Mouse (Mus musculus): Measurements from ENCODE around the gene 1810062G17Rik. TPM values are rescaled to one million over a fixed set of nuclear protein-coding genes. Genes with fewer than 3 reads are reported as not detected.

1810062G17Rik gene
- total RNA-seq, 2 experiments from 2014 or later: 0.30 TPM; not detected in 1

DNA sequence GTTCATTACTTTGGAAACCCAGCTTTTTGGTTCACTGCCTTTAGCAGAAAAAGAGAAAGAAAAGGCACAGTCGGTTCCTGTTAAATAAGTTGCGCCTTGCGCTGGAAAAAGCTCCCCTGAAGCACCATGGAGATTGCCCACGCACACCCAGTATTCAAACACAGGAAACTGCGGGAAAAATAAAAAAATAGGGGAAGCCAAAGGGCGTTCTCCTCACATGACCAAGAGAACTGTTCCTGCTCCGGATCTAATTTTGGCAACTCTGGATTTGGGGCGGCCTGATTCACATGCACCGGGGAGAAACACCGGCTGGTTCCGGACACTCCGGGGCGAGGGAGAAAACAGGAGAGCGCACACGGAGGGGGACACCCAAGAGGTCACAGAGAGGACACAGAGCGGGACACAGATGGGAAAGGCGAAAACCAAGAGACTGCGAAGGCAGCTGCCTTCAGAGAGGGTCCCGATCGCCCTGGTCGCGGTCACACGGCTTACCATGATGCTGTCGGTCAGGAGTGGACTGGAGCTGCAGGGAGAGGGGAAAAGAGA lies 726 bp upstream of the 1810062G17Rik start:
- peak in 1 of 2 experiments; percentile 29 for DNase-seq
- intact Hi-C loops (cut with DNase I): no loop called here

- intact Hi-C loops (cut with DNase I): loop anchor here (2.0 kb wide), 1 partner anchor 18 kb away; no protein-coding TSS in a partner anchor
- DNase-seq: no peak
These were observed 771 bp downstream of the 1810062G17Rik start for GRCm38 (mm10) chr3:36476261-36477155.

DNA sequence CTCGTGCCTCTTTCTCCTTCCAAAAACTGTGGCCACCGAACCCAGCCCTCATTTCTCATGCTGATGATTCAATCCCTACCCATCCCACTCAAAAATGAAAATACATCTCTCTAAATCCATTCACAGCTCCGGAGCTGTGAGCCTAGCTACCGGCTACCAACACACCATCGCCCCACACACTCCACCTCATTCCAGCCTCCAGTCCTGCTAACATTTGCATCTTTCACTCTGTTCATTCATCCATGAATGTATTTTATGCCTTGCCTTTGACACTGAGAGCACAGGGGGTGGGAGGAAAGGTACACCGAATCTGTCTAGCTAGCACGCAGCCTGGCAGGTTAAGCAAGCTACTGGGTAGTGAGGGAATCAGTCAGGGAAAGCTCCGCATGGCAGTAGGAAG lies 3.0 kb downstream of the 1810062G17Rik start:
- DNase-seq: no peak
- intact Hi-C loops (cut with DNase I): no loop called here

GRCm38 (mm10) chr3:36480486-36480885 lies 4.7 kb downstream of the 1810062G17Rik start:
- DNase-seq: no peak
- intact Hi-C loops (cut with DNase I): no loop called here

DNA sequence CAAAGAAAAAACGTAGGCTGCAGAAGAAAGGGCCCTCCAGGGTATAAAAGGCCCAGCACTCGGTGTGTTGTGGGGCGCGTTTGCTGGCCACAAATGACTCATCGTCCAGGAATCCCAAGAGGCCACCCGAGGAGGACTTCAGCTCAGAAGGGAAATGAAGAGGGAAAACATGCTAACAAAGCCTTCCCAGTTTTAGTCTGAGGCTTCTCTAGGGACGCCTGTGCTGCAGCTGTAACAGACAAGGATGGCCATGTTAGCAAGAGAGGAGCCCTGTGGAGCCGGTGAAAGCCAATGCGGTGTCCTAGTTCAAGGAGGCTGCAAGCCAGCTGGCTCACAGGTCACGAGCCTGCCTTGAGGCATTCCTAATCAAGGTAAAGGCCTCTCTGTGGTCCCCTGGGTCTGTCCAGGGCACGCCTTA lies 6.0 kb downstream of the 1810062G17Rik start:
- intact Hi-C loops (cut with DNase I): no loop called here
- peak; percentile 50 to 57 for DNase-seq

DNA sequence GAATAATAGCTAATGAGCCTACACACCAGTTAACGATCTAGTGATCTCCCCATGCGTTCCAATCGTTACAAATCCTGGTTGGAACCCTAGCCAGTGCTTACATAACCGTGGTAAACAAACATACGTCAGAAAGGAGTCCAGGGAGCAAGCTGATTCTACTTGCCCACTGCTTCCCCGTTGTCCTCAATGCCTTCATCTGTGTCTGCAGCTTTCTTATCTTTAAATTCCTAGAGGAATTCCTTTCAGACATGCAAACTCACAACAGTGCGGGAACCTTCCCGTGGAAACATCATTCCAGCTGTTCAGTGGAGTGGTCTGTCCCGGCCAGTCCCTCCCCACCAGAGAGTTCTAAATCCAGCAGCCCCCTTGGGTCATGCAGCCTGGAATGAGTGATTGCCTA lies 7.2 kb downstream of the 1810062G17Rik start:
- intact Hi-C loops (cut with DNase I): no loop called here
- no peak for DNase-seq

DNA sequence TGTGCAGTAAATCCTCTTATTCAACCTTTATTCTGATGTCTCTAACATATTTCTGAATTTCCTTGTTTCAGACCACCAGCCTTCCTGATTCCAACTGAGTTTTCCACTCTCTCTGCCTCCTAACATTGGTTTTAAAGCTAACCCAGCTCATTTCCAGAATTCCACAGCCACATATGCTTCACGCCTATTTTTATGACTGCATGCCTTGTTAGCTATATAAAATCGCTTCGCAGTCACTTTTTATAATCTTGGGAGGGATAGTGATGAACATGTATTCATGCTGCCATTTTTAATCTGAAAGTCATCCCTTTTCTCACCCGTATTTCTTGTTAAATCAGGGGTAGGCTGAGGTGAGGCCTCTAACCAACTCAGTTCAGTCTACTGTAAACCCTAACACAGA lies 8.6 kb downstream of the 1810062G17Rik start:
- intact Hi-C loops (cut with DNase I): no loop called here
- DNase-seq: no peak

DNA sequence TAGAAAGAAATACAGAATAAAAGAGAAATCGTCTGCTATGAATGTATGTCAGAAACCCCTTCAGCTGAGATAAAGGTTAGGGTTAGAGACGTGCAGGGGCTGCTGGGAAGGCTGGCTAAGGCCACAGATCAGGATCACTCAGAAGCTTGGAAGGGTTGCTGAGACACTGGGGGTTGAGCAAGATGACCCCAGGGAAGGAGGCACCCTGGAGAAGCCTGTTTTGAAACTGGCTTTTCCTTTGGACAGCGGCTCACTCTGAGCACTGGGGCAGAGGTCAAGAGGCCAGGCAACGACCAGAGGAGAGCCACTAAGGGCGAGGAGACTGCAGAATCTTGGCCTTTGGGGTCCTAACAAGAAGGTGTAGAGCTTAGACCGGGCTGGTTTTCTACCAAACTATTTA lies 10.4 kb downstream of the 1810062G17Rik start:
- DNase-seq: no peak
- intact Hi-C loops (cut with DNase I): no loop called here

GRCm38 (mm10) chr3:36486881-36487280 lies 11.1 kb downstream of the 1810062G17Rik start:
- no peak for DNase-seq
- intact Hi-C loops (cut with DNase I): no loop called here

GRCm38 (mm10) chr3:36488367-36488766 lies 12.6 kb downstream of the 1810062G17Rik start:
- intact Hi-C loops (cut with DNase I): no loop called here
- DNase-seq: no peak

GRCm38 (mm10) chr3:36488899-36489589 lies 13.3 kb downstream of the 1810062G17Rik start:
- intact Hi-C loops (cut with DNase I): no loop called here
- DNase-seq: no peak

GRCm38 (mm10) chr3:36489590-36489910 lies 13.8 kb downstream of the 1810062G17Rik start:
- intact Hi-C loops (cut with DNase I): no loop called here
- no peak for DNase-seq

DNA sequence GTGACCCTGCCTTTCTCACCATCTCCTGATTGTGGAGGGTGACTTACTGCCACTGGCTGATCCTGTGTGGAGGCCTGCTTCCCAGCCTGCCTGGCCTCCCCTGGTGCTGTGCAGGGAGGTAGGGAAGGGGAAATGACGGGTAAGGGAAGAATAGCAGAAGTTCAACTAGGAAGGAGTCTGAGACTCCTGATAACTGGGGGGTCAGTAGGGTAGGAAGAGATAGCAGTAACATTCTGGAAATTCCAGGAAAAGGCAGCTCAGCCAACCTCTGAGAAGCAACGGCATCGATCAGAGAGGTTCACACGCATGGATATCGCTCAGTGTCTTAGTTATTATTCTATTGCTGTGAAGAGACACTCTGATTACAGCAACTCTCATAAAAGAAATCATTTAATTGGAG lies 15.8 kb downstream of the 1810062G17Rik start:
- intact Hi-C loops (cut with DNase I): no loop called here
- DNase-seq: no peak

DNA sequence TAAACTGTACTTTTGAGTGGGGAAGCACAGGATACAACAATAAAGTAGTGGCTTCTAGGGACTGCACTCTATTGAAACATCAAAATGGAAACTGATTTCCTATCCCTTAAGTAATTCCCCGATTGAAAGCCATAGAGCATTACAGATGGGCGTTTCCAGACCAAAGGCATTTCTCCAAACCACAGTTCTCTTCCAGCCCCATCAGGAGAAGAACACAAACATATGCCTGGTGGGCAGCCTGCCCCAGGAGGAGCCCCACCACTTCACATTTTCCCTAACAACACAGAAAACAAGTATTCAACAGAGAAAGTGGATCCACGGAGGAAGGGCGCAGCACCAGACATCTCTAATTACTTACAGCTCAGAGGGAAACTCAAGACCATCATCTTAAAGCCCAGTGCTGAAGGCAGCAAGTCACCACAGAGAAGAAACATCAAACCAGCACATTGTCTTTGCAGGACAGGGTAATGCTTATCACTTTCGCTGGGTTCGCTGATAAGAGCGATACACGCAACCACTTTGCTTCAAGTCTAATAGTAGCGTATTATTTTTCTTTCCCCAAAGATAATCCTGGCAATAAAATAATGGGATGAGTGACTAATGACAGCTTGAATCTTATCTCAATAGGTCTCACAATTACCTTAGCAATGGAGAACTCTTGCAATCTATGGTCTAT lies 17.1 kb downstream of the 1810062G17Rik start:
- DNase-seq: no peak
- intact Hi-C loops (cut with DNase I): no loop called here

GRCm38 (mm10) chr3:36493641-36494283 lies 18.0 kb downstream of the 1810062G17Rik start:
- intact Hi-C loops (cut with DNase I): loop anchor here (2.0 kb wide), 2 partner anchors 17 to 283 kb away; no protein-coding TSS in a partner anchor

DNA sequence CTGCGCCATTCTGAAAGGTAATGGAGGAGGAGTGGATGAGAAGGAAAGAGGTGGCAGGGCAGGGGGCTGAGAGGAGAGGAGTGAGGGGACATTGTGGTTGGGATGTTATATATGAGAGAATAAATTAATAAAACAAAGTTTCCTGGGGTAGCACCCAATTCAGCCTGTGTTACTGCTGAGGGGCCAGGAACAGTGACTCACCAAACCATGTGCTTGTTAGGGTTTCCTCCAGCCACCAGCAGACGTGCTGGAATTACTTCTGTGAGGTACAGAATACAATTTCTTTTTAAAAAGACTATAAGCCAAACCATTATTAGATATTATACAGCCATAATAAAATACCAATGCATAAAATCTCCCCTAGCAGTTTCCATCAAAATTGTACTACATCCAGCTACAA lies 18.9 kb downstream of the 1810062G17Rik start:
- no peak for DNase-seq
- intact Hi-C loops (cut with DNase I): loop anchor here (2.0 to 5.0 kb wide), 3 partner anchors 18 to 284 kb away; no protein-coding TSS in a partner anchor

More at GRCm38 (mm10) chr3:36493641-36494283, 18.0 kb downstream of the 1810062G17Rik start:
- no peak for DNase-seq

DNA sequence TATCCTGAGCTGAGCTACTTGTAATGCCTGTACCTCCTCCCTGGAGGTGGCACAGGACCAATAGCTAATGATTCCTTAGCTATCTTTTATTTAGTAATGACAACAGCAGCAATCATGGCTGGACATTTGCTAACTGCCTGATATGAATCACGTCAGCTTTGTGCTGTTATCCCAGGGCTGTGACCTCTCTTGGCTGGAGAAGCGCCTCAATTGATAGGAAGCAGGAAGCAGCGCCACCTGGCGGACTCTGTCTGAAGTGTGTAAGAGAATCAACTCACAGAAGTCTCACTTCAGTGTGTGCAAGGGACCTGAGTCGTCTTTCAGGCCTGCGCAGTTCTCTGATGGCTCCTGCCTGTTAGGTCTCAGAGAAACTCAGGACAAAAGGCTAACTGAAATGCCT lies 19.7 kb downstream of the 1810062G17Rik start:
- intact Hi-C loops (cut with DNase I): loop anchor here (2.0 to 5.0 kb wide), 3 partner anchors 19 to 285 kb away; no protein-coding TSS in a partner anchor
- DNase-seq: peak; percentile 86 to 89

GRCm38 (mm10) chr3:36496273-36496672 lies 20.5 kb downstream of the 1810062G17Rik start:
- DNase-seq: no peak
- intact Hi-C loops (cut with DNase I): loop anchor here (5.0 kb wide), 1 partner anchor 54 kb away; no protein-coding TSS in a partner anchor

GRCm38 (mm10) chr3:36496746-36497145 lies 21.0 kb downstream of the 1810062G17Rik start:
- DNase-seq: peak; percentile 49 to 58
- intact Hi-C loops (cut with DNase I): loop anchor here (5.0 kb wide), 1 partner anchor 54 kb away; no protein-coding TSS in a partner anchor

DNA sequence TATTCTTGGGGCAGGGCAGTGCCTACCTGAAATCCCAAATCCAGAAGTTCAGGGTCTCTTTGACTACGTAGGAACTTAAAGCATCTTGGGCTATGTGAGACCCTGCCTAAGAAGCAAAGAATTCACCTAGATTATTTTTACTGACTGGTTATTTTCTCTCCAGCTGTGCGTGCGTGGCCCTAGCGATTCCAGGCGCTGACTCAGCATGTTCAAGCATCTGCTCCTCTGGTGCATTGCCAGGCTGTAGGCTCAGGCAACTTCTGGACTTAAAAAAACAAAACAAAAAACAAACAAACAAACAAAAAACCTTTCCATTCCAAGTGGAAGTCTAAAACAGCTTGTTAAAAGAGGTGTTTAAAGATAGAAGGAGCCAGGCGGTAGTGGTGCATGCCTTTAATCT lies 22.5 kb downstream of the 1810062G17Rik start:
- DNase-seq: no peak
- intact Hi-C loops (cut with DNase I): loop anchor here (5.0 kb wide), 1 partner anchor 56 kb away; no protein-coding TSS in a partner anchor

All from gastrocnemius, postnatal 36 days (tissue).